Mouse (Mus musculus): ENCODE results near the gene Rad50. TPM values are rescaled to one million over a fixed set of nuclear protein-coding genes. Genes with fewer than 3 reads are reported as not detected.

The Rad50 gene
- polyA plus RNA-seq, 1 experiment from 2014 or later = 30.9 TPM

DNA sequence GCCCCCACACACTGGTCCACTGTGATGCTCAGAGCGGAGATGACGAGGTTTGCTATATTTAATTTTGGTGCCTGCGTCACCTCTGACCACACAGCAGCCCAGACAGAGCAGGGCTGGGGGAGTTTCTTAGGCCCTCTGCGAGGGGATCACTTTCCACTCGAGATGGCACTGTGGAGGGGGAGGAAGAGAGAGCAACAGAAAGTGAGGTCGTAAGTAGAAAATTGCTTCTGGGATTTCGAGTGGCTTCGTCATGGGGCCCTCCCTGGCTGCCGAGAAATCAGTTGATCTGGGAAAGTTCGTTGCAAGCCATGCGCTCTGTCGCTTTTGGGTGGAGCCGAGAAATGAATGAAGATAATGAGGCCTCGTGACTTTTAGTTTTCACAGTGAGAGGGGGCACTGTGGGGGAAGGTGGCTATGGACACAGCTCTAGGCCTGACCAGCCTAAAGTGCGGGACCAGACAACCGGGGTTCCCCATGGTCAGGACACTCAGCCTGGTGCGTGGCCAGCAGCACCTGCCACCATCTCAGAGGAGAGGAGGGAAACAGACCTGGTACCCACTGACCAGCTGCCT is 80.2 kb downstream of the Rad50 start:
- Histone ChIP-seq H3K9ac (no peak overlapping the region), H3K4me3 (no peak overlapping the region), H3K27ac (no peak overlapping the region), H3K9me3 (no peaks in the 10 kb centered on the region), H3K36me3 (no peaks in the 10 kb centered on the region), H3K4me2 (replicated peaks) (no peak overlapping the region), H3K4me1 (no peaks in the 10 kb centered on the region), H3K27me3 (no peaks in the 10 kb centered on the region)
- WGBS = 67% methylated on average over 17 of the region's 17 CpGs
- ATAC-seq (ENCODE audit: insufficient number of reproducible peaks, insufficient read depth, low FRiP score, low TSS enrichment) = no peak

GRCm38 (mm10) chr11:53624124-53624523 is 83.0 kb downstream of the Rad50 start:
- H3K4me2 ChIP-seq (replicated peaks) = no peak overlapping the region
- no peaks in the 10 kb centered on the region for H3K4me1 ChIP-seq
- ATAC-seq (ENCODE audit: insufficient number of reproducible peaks, insufficient read depth, low FRiP score, low TSS enrichment) = no peak
- WGBS = 86% methylated on average over 2 of the region's 2 CpGs
- H3K36me3 ChIP-seq = no peaks in the 10 kb centered on the region
- H3K4me3 ChIP-seq = no peak overlapping the region
- no peaks in the 10 kb centered on the region for H3K9me3 ChIP-seq
- H3K27ac ChIP-seq = no peak overlapping the region
- H3K9ac ChIP-seq = no peak overlapping the region
- H3K27me3 ChIP-seq = no peaks in the 10 kb centered on the region

DNA sequence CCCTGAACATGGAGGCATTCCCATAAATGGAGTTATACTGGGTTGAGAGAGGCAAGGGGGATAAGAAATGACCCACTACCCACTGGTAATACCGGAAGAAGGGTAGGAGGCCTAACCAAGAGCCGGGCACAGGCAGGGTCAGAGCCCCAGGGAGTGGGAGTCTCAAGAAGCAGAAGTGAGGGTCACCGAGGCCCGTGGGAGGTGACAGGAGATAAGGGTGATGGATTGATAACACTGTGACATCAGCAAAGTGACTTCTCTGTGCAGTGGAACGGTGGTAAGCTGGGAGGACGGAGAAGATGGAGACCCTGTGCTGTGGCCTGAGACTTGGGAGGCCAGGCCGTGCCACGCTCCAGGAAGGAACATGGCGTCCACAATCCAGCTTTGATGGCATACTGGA is 83.5 kb downstream of the Rad50 start:
- Histone ChIP-seq H3K4me2 (replicated peaks) (no peak overlapping the region), H3K27me3 (no peaks in the 10 kb centered on the region), H3K4me1 (no peaks in the 10 kb centered on the region), H3K9ac (no peak overlapping the region), H3K4me3 (no peak overlapping the region), H3K27ac (no peak overlapping the region), H3K9me3 (no peaks in the 10 kb centered on the region), H3K36me3 (no peaks in the 10 kb centered on the region)
- ATAC-seq (ENCODE audit: insufficient number of reproducible peaks, insufficient read depth, low FRiP score, low TSS enrichment) = no peak
- 96% methylated on average over 9 of the region's 9 CpGs for WGBS

GRCm38 (mm10) chr11:53622440-53622806 is 84.7 kb downstream of the Rad50 start:
- H3K4me1 ChIP-seq = no peaks in the 10 kb centered on the region
- H3K4me3 ChIP-seq = no peak overlapping the region
- ATAC-seq (ENCODE audit: insufficient number of reproducible peaks, insufficient read depth, low FRiP score, low TSS enrichment) = no peak
- no peak overlapping the region for H3K4me2 ChIP-seq (replicated peaks)
- no peaks in the 10 kb centered on the region for H3K27me3 ChIP-seq
- H3K27ac ChIP-seq = no peak overlapping the region
- 81% methylated on average over 6 of the region's 6 CpGs for WGBS
- no peaks in the 10 kb centered on the region for H3K36me3 ChIP-seq
- H3K9me3 ChIP-seq = no peaks in the 10 kb centered on the region
- H3K9ac ChIP-seq = no peak overlapping the region

DNA sequence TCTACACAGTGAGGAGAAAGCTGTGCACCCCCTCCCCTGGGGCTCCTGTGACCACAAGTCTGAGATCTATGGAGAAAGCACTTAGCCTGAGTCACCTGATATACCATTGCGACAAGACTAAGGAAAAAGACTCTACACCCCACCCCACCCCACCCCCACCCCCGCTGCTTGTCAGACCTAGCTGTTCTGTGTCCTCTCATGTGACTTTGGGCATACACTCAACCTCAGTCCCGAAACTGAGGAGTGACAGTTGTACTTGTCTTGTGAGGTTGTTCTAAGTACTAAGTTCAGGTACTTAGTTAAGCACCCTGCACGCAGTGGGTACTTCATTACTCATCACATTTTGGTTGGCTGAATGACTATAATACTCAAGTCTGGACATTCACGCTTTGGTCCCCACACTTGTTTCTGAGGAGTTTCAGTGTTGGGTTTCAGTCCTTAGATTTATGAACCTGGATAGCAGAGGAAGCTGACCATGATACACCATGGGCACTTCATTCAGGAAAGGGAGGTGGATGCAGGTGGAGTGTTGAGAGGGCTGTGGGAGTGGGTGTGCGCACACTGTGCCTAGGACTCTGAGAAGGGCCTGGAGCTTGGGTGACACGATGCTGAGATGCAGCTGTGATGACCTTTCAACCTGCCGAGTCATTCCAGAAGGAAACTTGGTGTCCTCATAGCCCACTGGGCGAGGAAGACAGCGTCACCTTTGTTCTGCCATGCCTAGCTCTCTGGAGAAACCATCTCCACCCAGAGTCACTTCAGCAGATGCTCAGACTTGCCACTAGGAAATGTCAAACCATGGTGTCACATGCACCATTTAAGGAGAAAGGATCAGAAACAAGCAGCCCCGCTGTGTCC is 85.3 kb downstream of the Rad50 start:
- H3K9me3 ChIP-seq = no peaks in the 10 kb centered on the region
- 87% methylated on average over 11 of the region's 11 CpGs for WGBS

GRCm38 (mm10) chr11:53620094-53620493 is 87.0 kb downstream of the Rad50 start:
- no peak overlapping the region for H3K4me2 ChIP-seq (replicated peaks)
- H3K36me3 ChIP-seq = no peaks in the 10 kb centered on the region
- H3K27ac ChIP-seq = no peak overlapping the region
- WGBS = 89% methylated on average over 4 of the region's 4 CpGs
- no peak overlapping the region for H3K4me3 ChIP-seq
- no peak for ATAC-seq (ENCODE audit: insufficient number of reproducible peaks, insufficient read depth, low FRiP score, low TSS enrichment)
- H3K4me1 ChIP-seq = no peaks in the 10 kb centered on the region
- H3K9me3 ChIP-seq = no peaks in the 10 kb centered on the region
- no peak overlapping the region for H3K9ac ChIP-seq
- H3K27me3 ChIP-seq = no peaks in the 10 kb centered on the region

More for the DNA sequence above, 85.3 kb downstream of the Rad50 start:
- Histone ChIP-seq H3K36me3 (no peaks in the 10 kb centered on the region), H3K27ac (no peak overlapping the region), H3K9ac (no peak overlapping the region), H3K27me3 (no peaks in the 10 kb centered on the region), H3K4me1 (no peaks in the 10 kb centered on the region), H3K4me3 (no peak overlapping the region), H3K4me2 (replicated peaks) (no peak overlapping the region)
- no peak for ATAC-seq (ENCODE audit: insufficient number of reproducible peaks, insufficient read depth, low FRiP score, low TSS enrichment)

GRCm38 (mm10) chr11:53619428-53619827 is 87.7 kb downstream of the Rad50 start:
- no peaks in the 10 kb centered on the region for H3K36me3 ChIP-seq
- H3K4me2 ChIP-seq (replicated peaks) = no peak overlapping the region
- 67% methylated on average over 6 of the region's 6 CpGs for WGBS
- no peaks in the 10 kb centered on the region for H3K9me3 ChIP-seq
- H3K27me3 ChIP-seq = no peaks in the 10 kb centered on the region
- ATAC-seq (ENCODE audit: insufficient number of reproducible peaks, insufficient read depth, low FRiP score, low TSS enrichment) = no peak
- no peak overlapping the region for H3K9ac ChIP-seq
- no peak overlapping the region for H3K27ac ChIP-seq
- H3K4me3 ChIP-seq = no peak overlapping the region
- H3K4me1 ChIP-seq = no peaks in the 10 kb centered on the region

DNA sequence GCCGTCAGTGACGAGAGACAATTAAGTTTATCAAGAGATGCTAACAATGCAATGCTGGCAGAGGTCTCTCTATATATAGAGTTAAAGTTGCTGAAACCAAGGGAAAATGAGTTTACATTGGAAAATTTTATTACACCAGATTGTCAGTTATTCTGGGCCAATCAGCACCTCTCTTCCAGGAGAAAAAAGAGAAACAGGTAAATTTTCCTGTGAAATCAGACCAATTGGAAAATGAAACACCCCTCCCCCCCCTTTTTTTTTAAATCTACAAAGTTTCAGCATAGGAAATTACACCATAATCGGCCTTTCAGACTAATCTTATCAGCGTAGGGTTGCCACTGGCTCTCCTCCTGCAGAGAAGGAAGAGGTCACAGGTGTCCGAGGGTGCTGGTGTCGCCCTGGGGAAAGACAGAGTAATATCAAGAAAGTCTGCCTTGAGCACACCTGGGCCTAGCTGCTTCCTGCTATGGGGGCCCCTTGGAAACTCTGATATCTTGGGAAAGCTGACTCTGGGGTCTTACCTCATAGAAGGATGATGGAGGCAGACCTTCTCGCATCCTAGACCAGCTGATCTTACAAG is 88.4 kb downstream of the Rad50 start, which contains the start of gene Il4:
TSS of gene Il4 (minus strand) at position 51 of the 580 bp plus-strand sequence.
- no peak within 1 kb of the TSS for H3K4me2 ChIP-seq (replicated peaks)
- no peak for ATAC-seq (ENCODE audit: insufficient number of reproducible peaks, insufficient read depth, low FRiP score, low TSS enrichment)
- H3K4me3 ChIP-seq = no peak within 1 kb of the TSS
- H3K27me3 ChIP-seq = no peaks in the 10 kb centered on the region
- no peaks in the 10 kb centered on the region for H3K36me3 ChIP-seq
- WGBS = 83% methylated on average over 7 of the region's 7 CpGs
- no peak within 1 kb of the TSS for H3K27ac ChIP-seq
- no peaks in the 10 kb centered on the region for H3K4me1 ChIP-seq
- H3K9ac ChIP-seq = no peak within 1 kb of the TSS
- no peaks in the 10 kb centered on the region for H3K9me3 ChIP-seq

DNA sequence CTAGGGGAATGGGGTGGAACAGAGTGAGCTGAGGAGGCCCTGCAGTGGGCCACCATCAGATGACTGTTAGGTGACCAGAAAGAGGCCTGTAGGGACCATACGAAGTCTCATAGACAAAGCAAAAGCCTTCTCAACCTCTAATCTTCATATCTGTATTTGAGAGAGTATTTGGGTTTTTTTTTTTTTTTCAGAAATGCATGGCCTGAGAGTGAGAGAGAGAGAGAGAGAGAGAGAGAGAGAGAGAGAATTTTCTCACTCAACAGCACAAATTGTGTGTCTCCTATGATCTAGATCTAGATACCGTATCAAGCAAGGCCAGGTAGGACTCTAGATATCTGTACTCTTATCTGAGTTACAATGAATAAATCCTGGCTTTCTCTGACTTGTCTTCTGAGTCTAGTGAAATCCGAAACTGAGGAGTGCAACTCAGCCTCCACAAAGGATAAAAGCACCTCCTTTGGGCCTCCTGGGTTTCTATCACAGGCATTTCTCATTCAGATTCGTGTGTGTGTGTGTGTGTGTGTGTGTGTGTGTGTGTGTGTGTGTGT is 89.5 kb downstream of the Rad50 start:
- H3K4me3 ChIP-seq = no peak overlapping the region
- H3K27me3 ChIP-seq = no peaks in the 10 kb centered on the region
- no peak overlapping the region for H3K27ac ChIP-seq
- no peak overlapping the region for H3K4me2 ChIP-seq (replicated peaks)
- no peaks in the 10 kb centered on the region for H3K9me3 ChIP-seq
- H3K36me3 ChIP-seq = no peaks in the 10 kb centered on the region
- no peaks in the 10 kb centered on the region for H3K4me1 ChIP-seq
- no peak for ATAC-seq (ENCODE audit: insufficient number of reproducible peaks, insufficient read depth, low FRiP score, low TSS enrichment)
- H3K9ac ChIP-seq = no peak overlapping the region
- whole genome bisulfite sequencing = 72% methylated on average over 4 of the region's 4 CpGs

DNA sequence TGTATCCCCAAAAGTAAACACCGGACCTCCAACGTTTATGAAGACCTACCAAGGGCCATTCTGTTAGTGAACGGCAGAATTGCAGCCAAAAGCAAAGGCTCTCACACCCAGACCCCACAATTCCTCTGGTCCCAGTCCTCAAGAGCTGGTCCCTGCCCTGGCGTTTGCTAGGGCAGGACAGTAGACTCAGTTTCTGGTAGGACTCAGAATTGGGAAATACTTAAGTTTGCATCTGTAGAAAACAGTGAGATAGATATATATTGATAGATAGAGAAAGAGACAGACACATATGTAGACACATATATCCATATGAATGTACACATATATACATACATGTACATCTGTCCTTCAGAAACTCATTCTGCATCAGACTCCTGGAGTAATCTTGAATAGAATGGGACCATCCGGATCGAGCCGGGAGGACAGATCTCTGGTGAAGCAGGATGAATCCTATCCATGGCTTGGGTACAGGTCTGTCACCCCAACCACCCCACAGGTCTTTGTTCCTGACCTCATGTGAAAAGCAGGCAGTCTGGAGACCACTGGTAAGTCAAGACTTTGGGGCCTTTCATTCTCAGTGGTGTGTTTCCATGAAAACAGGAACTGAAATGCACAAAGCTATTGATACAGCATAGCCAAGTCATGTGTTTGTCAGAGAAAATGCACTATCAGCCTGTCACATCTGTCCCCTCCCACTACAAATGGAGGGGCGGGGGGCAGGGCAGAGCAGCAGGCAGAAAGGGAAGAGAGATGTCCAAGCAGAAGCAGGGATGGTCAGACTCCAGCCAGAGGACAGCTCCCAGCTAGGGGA is 90.2 kb downstream of the Rad50 start:
- Histone ChIP-seq H3K9me3 (no peaks in the 10 kb centered on the region), H3K9ac (no peak overlapping the region), H3K27ac (no peak overlapping the region), H3K4me2 (replicated peaks) (no peak overlapping the region), H3K27me3 (no peaks in the 10 kb centered on the region), H3K4me1 (no peaks in the 10 kb centered on the region), H3K36me3 (no peaks in the 10 kb centered on the region), H3K4me3 (no peak overlapping the region)
- no peak for ATAC-seq (ENCODE audit: insufficient number of reproducible peaks, insufficient read depth, low FRiP score, low TSS enrichment)
- WGBS = 84% methylated on average over 8 of the region's 8 CpGs

- Histone ChIP-seq H3K9ac (no peak overlapping the region), H3K9me3 (no peaks in the 10 kb centered on the region), H3K27me3 (no peaks in the 10 kb centered on the region), H3K4me1 (no peaks in the 10 kb centered on the region), H3K27ac (no peak overlapping the region), H3K36me3 (no peaks in the 10 kb centered on the region), H3K4me3 (no peak overlapping the region), H3K4me2 (replicated peaks) (no peak overlapping the region)
- ATAC-seq (ENCODE audit: insufficient number of reproducible peaks, insufficient read depth, low FRiP score, low TSS enrichment) = no peak
- 91% methylated on average over 8 of the region's 8 CpGs for WGBS
Measured at GRCm38 (mm10) chr11:53615575-53615974, 91.5 kb downstream of the Rad50 start.
